Mouse (Mus musculus): ENCODE results near the gene Nek7. TPM values are rescaled to one million over a fixed set of nuclear protein-coding genes. Genes with fewer than 3 reads are reported as not detected.

Nek7 gene
- polyA plus RNA-seq, 1 experiment from 2014 or later: 26.5 TPM

DNA sequence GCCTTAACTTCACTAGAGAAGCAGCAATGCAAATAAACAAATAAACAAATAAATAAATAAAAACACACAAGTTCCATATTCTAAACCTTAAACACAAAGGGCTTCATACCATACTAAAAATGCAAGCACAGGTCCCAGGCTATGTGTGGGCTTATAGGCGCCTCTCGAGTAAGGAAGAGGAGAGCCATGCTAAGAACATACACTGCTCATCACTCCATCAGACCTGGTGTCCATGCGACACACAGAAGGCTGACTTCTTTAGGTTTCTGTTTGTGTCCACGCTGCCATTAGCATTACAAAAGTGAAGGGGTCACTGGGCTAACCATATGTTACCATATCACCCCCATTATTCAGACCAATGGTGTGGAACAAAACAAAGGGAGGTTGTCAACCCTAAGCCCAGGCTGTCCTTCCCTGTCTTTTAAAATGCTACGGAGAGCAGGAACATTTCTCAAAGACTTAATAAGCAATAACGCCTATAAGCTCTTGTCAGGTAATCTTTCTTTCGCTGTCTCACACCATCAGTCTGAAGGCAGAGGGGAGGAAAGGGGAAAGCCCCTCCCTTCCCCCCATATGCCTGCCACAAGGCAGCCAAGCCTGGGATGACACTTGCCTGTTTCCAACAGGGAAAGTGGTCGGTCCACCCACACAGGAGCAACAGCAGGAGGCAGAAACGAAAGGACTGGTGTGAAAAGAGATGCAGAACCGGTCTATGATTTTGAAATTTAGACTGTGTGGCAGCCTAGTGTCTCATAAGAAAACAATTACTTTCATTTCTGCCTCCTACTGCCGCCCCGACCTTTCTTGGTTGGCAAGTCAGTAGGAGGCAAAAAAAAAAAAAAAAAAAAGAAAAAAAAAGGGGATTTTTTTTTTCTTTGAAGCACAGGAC is 60.5 kb downstream of the Nek7 start:
- peaks cover 26% of the 10 kb centered on the region for H3K4me1 ChIP-seq
- no peaks in the 10 kb centered on the region for H3K9me3 ChIP-seq (replicated peaks)
- no peaks in the 10 kb centered on the region for H3K36me3 ChIP-seq
- H3K27me3 ChIP-seq (ENCODE audit: low read depth, poor library complexity, severe bottlenecking): no peaks in the 10 kb centered on the region
- H3K27ac ChIP-seq (replicated peaks): peak overlapping the region; percentile 83
- peak overlapping the region; percentile 30; the same call in 1 of the 2 replicates for H3K4me3 ChIP-seq
- 38% methylated on average over 12 of the region's 12 CpGs for WGBS
- peak; percentile 46 for DNase-seq (ENCODE audit: low spot score)

- no peak overlapping the region for H3K4me3 ChIP-seq
- WGBS: 73% methylated on average over 3 of the region's 3 CpGs
- H3K9me3 ChIP-seq (replicated peaks): no peaks in the 10 kb centered on the region
- no peaks in the 10 kb centered on the region for H3K27me3 ChIP-seq (ENCODE audit: low read depth, poor library complexity, severe bottlenecking)
- peaks cover 26% of the 10 kb centered on the region for H3K4me1 ChIP-seq
- 0 out of 2 replicates have a peak overlapping the region, but pooled peaks have one; percentile 9 for H3K27ac ChIP-seq (replicated peaks)
- H3K36me3 ChIP-seq: no peaks in the 10 kb centered on the region
- DNase-seq (ENCODE audit: low spot score): no peak
Measured at GRCm38 (mm10) chr1:138558342-138558741, 61.6 kb downstream of the Nek7 start.

- H3K27ac ChIP-seq (replicated peaks): no peak overlapping the region
- no peaks in the 10 kb centered on the region for H3K27me3 ChIP-seq (ENCODE audit: low read depth, poor library complexity, severe bottlenecking)
- H3K9me3 ChIP-seq (replicated peaks): no peaks in the 10 kb centered on the region
- H3K4me1 ChIP-seq: peaks cover 15% of the 10 kb centered on the region
- no peak for DNase-seq (ENCODE audit: low spot score)
- H3K36me3 ChIP-seq: no peaks in the 10 kb centered on the region
- H3K4me3 ChIP-seq: no peak overlapping the region
- WGBS: 78% methylated on average over 5 of the region's 5 CpGs
Measured at GRCm38 (mm10) chr1:138554926-138555325, 65.0 kb downstream of the Nek7 start.

- Histone ChIP-seq H3K4me1 (peaks cover 13% of the 10 kb centered on the region), H3K36me3 (no peaks in the 10 kb centered on the region), H3K27me3 (ENCODE audit: low read depth, poor library complexity, severe bottlenecking) (no peaks in the 10 kb centered on the region), H3K27ac (replicated peaks) (peak overlapping the region; percentile 28; the same call in 1 of the 2 replicates), H3K9me3 (replicated peaks) (no peaks in the 10 kb centered on the region), H3K4me3 (no peak overlapping the region)
- WGBS: 54% methylated on average over 6 of the region's 6 CpGs
- no peak for DNase-seq (ENCODE audit: low spot score)
Measured at GRCm38 (mm10) chr1:138550184-138550583, 69.8 kb downstream of the Nek7 start.

GRCm38 (mm10) chr1:138542170-138542515 is 77.8 kb downstream of the Nek7 start:
- Histone ChIP-seq H3K4me1 (peaks cover 19% of the 10 kb centered on the region), H3K4me3 (no peak overlapping the region), H3K9me3 (replicated peaks) (no peaks in the 10 kb centered on the region), H3K27me3 (ENCODE audit: low read depth, poor library complexity, severe bottlenecking) (no peaks in the 10 kb centered on the region), H3K36me3 (no peaks in the 10 kb centered on the region), H3K27ac (replicated peaks) (no peak overlapping the region)
- WGBS: 79% methylated on average over 1 of the region's 1 CpGs
- no peak for DNase-seq (ENCODE audit: low spot score)

- Histone ChIP-seq H3K36me3 (no peaks in the 10 kb centered on the region), H3K27ac (replicated peaks) (no peak overlapping the region), H3K4me1 (peaks cover 19% of the 10 kb centered on the region), H3K27me3 (ENCODE audit: low read depth, poor library complexity, severe bottlenecking) (no peaks in the 10 kb centered on the region), H3K9me3 (replicated peaks) (no peaks in the 10 kb centered on the region), H3K4me3 (no peak overlapping the region)
- 74% methylated on average over 8 of the region's 8 CpGs for WGBS
- no peak for DNase-seq (ENCODE audit: low spot score)
Measured at GRCm38 (mm10) chr1:138541495-138542169, 78.3 kb downstream of the Nek7 start.

DNA sequence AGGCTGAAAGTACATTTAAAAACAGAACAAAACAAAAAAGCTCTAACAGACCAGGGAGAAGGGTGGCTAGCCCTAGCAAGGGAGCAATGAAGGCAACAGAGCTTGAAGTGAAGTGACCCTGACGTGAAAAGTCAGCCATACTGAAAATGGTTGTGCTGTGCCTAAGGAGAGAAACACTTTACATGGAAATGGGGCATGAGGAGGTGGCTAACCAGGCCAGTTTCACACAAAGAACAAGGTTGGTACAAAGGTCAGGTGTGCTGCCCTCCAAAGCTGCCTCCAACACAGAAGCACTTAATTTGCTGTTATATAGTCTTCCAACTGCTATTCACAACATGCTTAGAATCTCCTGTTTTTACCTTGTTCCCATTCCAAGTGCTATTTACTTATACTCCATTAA is 80.2 kb downstream of the Nek7 start:
- 50% methylated on average over 1 of the region's 1 CpGs for WGBS
- no peak overlapping the region for H3K27ac ChIP-seq (replicated peaks)

GRCm38 (mm10) chr1:138538217-138538616 is 81.7 kb downstream of the Nek7 start:
- no peak overlapping the region for H3K27ac ChIP-seq (replicated peaks)
- no peaks in the 10 kb centered on the region for H3K9me3 ChIP-seq (replicated peaks)
- no peaks in the 10 kb centered on the region for H3K36me3 ChIP-seq
- peaks cover 19% of the 10 kb centered on the region for H3K4me1 ChIP-seq
- no peak overlapping the region for H3K4me3 ChIP-seq
- no peak for DNase-seq (ENCODE audit: low spot score)
- no peaks in the 10 kb centered on the region for H3K27me3 ChIP-seq (ENCODE audit: low read depth, poor library complexity, severe bottlenecking)

More for the DNA sequence above, 80.2 kb downstream of the Nek7 start:
- Histone ChIP-seq H3K36me3 (no peaks in the 10 kb centered on the region), H3K4me3 (no peak overlapping the region), H3K27me3 (ENCODE audit: low read depth, poor library complexity, severe bottlenecking) (no peaks in the 10 kb centered on the region), H3K4me1 (peaks cover 19% of the 10 kb centered on the region), H3K9me3 (replicated peaks) (no peaks in the 10 kb centered on the region)
- no peak for DNase-seq (ENCODE audit: low spot score)

DNA sequence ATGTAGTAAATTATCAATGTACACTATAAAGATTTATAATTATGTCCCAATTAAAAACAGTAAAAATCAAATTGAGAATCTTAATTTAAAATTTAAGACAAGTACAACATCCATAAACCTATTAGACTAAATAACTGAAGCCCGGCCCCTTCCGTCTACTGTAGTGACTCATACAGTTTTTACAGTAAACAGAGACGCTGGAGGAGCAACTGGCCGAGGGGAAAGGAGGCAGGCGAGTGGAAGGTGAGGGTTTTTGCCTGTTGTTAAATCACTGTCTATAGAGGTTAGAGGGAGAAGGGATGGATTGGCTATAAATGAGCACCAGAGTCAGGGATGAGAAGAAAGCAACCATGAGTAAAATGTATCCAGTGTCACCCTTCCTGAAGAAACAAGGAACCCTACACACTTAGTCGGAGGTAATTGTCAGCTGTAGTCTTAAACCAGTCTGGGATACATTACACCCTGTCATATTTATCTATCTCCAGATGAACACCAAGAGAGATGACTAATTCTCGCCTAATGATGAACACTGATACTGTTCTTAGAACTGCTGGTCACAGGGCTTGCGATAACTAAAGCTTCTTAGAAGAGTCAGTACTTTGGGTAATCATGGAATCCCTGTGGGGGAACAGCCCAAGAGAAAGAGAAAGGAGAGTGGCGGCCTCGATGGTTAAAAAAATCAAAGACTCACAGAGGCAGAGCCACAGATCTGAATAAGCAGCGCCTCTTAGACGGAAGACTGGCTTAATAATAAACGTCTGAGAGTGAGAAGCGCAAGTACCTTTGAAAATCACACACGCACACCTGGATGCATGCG is 84.0 kb downstream of the Nek7 start:
- Histone ChIP-seq H3K27me3 (ENCODE audit: low read depth, poor library complexity, severe bottlenecking) (no peaks in the 10 kb centered on the region), H3K9me3 (replicated peaks) (no peaks in the 10 kb centered on the region), H3K27ac (replicated peaks) (no peak overlapping the region), H3K36me3 (0 out of 2 replicates have a peak, but pooled peaks cover 5% of the 10 kb centered on the region), H3K4me1 (peaks cover 6% of the 10 kb centered on the region), H3K4me3 (no peak overlapping the region)
- WGBS: 75% methylated on average over 16 of the region's 16 CpGs
- DNase-seq (ENCODE audit: low spot score): no peak

- DNase-seq (ENCODE audit: low spot score): no peak
- Histone ChIP-seq H3K27me3 (ENCODE audit: low read depth, poor library complexity, severe bottlenecking) (no peaks in the 10 kb centered on the region), H3K36me3 (peaks cover 5% of the 10 kb centered on the region), H3K27ac (replicated peaks) (no peak overlapping the region), H3K4me1 (no peaks in the 10 kb centered on the region), H3K4me3 (no peak overlapping the region), H3K9me3 (replicated peaks) (no peaks in the 10 kb centered on the region)
- WGBS: 89% methylated on average over 5 of the region's 5 CpGs
Measured at GRCm38 (mm10) chr1:138530604-138531003, 89.3 kb downstream of the Nek7 start.

- 86% methylated on average over 6 of the region's 6 CpGs for WGBS
- Histone ChIP-seq H3K4me3 (no peak overlapping the region), H3K9me3 (replicated peaks) (no peaks in the 10 kb centered on the region), H3K27ac (replicated peaks) (no peak overlapping the region), H3K36me3 (no peaks in the 10 kb centered on the region; the same call in none of the 2 replicates), H3K4me1 (no peaks in the 10 kb centered on the region), H3K27me3 (ENCODE audit: low read depth, poor library complexity, severe bottlenecking) (no peaks in the 10 kb centered on the region)
- no peak for DNase-seq (ENCODE audit: low spot score)
Measured at GRCm38 (mm10) chr1:138523962-138524361, 96.0 kb downstream of the Nek7 start.

DNA sequence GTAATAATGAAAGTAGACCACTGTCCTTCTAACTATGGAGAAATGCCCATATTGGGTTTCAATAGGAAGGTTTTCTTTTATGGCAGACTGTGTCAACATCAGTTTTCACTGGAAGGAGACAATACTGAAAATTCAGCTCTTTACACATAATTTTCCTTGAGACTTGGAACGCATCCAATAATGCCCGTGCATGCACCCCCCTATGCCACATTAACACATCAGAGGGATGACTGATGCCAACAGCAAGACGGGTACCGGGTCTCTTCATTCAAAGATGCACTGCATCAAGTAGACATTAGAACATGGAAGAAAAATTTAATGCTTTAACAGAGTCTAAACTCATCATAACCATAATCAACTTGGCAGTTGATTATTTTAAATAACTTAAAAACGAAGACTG is 101.7 kb downstream of the Nek7 start:
- H3K9me3 ChIP-seq (replicated peaks): no peaks in the 10 kb centered on the region
- peaks cover 4% of the 10 kb centered on the region; the same call in 1 of the 2 replicates for H3K4me1 ChIP-seq
- no peak for DNase-seq (ENCODE audit: low spot score)
- no peaks in the 10 kb centered on the region for H3K36me3 ChIP-seq
- WGBS: 85% methylated on average over 5 of the region's 5 CpGs
- H3K27me3 ChIP-seq (ENCODE audit: low read depth, poor library complexity, severe bottlenecking): no peaks in the 10 kb centered on the region
- no peak overlapping the region for H3K4me3 ChIP-seq
- H3K27ac ChIP-seq (replicated peaks): no peak overlapping the region
